19 mouse cellular contexts compared by ENCODE assay signal in genomic region chr15:61532808-61533207, GRCm38 (mm10).
DNase-seq lines count a peak whose midpoint lies in the region; ATAC-seq and TF ChIP-seq lines count a peak whose summit lies in the region.
"Had no signal": no experiment of that assay in that cellular context is flagged by ENCODE, and none has a peak within 500 bp of the region (broad histone marks: within the 10 kb centered on the region; RNA-seq: fewer than 3 reads in every experiment).

No protein-coding gene starts in this region.

- no peaks in the 10 kb centered on the region for H3K27me3 ChIP-seq in lung, embryonic 15.5 days
- H3K27me3 ChIP-seq in Patski = no peaks in the 10 kb centered on the region
- H3K27me3 ChIP-seq in intestine, postnatal 0 days (replicated peaks; ENCODE audit: control insufficient read depth, insufficient read depth, low read length) = no peaks in the 10 kb centered on the region
- H3K27me3 ChIP-seq in stomach, postnatal 0 days (ENCODE audit: control insufficient read depth, insufficient read depth, low read length) = no peaks in the 10 kb centered on the region
- H3K27me3 ChIP-seq: forebrain, embryonic 13.5 days; limb, embryonic 13.5 days; liver, embryonic 13.5 days; neural tube, embryonic 12.5 days had no signal

- POLR2A ChIA-PET in Patski (lab: Charles Lee) = no interaction called here

- ATAC-seq in lung, embryonic 15.5 days (ENCODE audit: borderline replicate concordance, extremely low read depth, low FRiP score, low TSS enrichment) = no peak; the same call in 1 of the 2 replicates
- peak; percentile 78 for ATAC-seq in Patski
- peak; percentile 65; the same call in 1 of the 2 replicates for ATAC-seq in intestine, postnatal 0 days
- ATAC-seq in stomach, postnatal 0 days (ENCODE audit: low FRiP score, low TSS enrichment) = peak; percentile 91
- no peak for ATAC-seq in monocyte, adult 5-6 weeks (replicated peaks; ENCODE audit: insufficient number of reproducible peaks, low FRiP score, low TSS enrichment, poor library complexity, severe bottlenecking)
- ATAC-seq: forebrain, embryonic 13.5 days had no signal

- H3K4me1 ChIP-seq in lung, embryonic 15.5 days = peaks cover 17% of the 10 kb centered on the region
- peaks cover 3% of the 10 kb centered on the region; the same call in 1 of the 2 replicates for H3K4me1 ChIP-seq in intestine, postnatal 0 days (replicated peaks; ENCODE audit: control insufficient read depth, insufficient read depth, low read length)
- H3K4me1 ChIP-seq in stomach, postnatal 0 days (replicated peaks; ENCODE audit: control insufficient read depth, insufficient read depth) = no peaks in the 10 kb centered on the region
- H3K4me1 ChIP-seq: forebrain, embryonic 13.5 days; limb, embryonic 13.5 days; liver, embryonic 13.5 days; neural tube, embryonic 12.5 days had no signal

- H3K27ac ChIP-seq in lung, embryonic 15.5 days = peak overlapping the region; percentile 46; the same call in 1 of the 2 replicates
- H3K27ac ChIP-seq in intestine, postnatal 0 days (ENCODE audit: low read depth, low read length) = no peak overlapping the region; the same call in 1 of the 2 replicates
- peak overlapping the region; percentile 63; the same call in 1 of the 2 replicates for H3K27ac ChIP-seq in stomach, postnatal 0 days (replicated peaks)
- H3K27ac ChIP-seq: forebrain, embryonic 13.5 days; limb, embryonic 13.5 days; liver, embryonic 13.5 days; neural tube, embryonic 12.5 days had no signal

- H3K9me3 ChIP-seq in lung, embryonic 15.5 days = no peaks in the 10 kb centered on the region
- no peaks in the 10 kb centered on the region for H3K9me3 ChIP-seq in intestine, postnatal 0 days (ENCODE audit: control insufficient read depth)
- H3K9me3 ChIP-seq in stomach, postnatal 0 days (ENCODE audit: control insufficient read depth, low read length) = no peaks in the 10 kb centered on the region
- H3K9me3 ChIP-seq: forebrain, embryonic 13.5 days; limb, embryonic 13.5 days; liver, embryonic 13.5 days; neural tube, embryonic 12.5 days had no signal

- in situ Hi-C loops in Patski (cut with MboI; ENCODE audit: low pct_unique_long_range_greater_than_20kb) = no loop called here

- 53% methylated on average over 7 of the region's 7 CpGs for WGBS in lung, embryonic 15.5 days
- 45% methylated on average over 7 of the region's 7 CpGs for WGBS in intestine, postnatal 0 days
- 38% methylated on average over 7 of the region's 7 CpGs for WGBS in stomach, postnatal 0 days

- H3K9ac ChIP-seq in lung, embryonic 15.5 days = no peak overlapping the region
- no peak overlapping the region for H3K9ac ChIP-seq in intestine, postnatal 0 days (ENCODE audit: low read depth, low read length)
- no peak overlapping the region for H3K9ac ChIP-seq in stomach, postnatal 0 days (ENCODE audit: low read length)
- H3K9ac ChIP-seq: forebrain, embryonic 13.5 days; limb, embryonic 13.5 days; liver, embryonic 13.5 days; neural tube, embryonic 12.5 days had no signal

- no peak for TF ChIP-seq CTCF in Patski (IDR thresholded peaks at IDR 0.05)
- no peak for TF ChIP-seq CTCF in intestine, postnatal 0 days (IDR thresholded peaks at IDR 0.05; ENCODE audit: low read depth)
- TF ChIP-seq CTCF in stomach, postnatal 0 days (IDR thresholded peaks at IDR 0.05; ENCODE audit: low read depth) = no peak

- peak; percentile 68 for TF ChIP-seq EP300 in stomach, postnatal 0 days (optimal IDR thresholded peaks at IDR 0.05)

- CTCF ChIA-PET in Patski (lab: Charles Lee) = interaction anchor here (1.3 kb wide), 1 partner anchor 10 kb away, joined by 3 read pairs; no protein-coding TSS in a partner anchor

- no peak overlapping the region for H3K4me3 ChIP-seq in lung, embryonic 15.5 days
- H3K4me3 ChIP-seq in intestine, postnatal 0 days (ENCODE audit: low read depth, low read length) = no peak overlapping the region
- H3K4me3 ChIP-seq in stomach, postnatal 0 days (ENCODE audit: low read depth, low read length) = no peak overlapping the region
- H3K4me3 ChIP-seq: forebrain, embryonic 13.5 days; limb, embryonic 13.5 days; liver, embryonic 13.5 days; neural tube, embryonic 12.5 days had no signal

- no peak overlapping the region for H3K4me2 ChIP-seq in lung, embryonic 15.5 days
- no peak overlapping the region; the same call in 1 of the 2 replicates for H3K4me2 ChIP-seq in intestine, postnatal 0 days (replicated peaks; ENCODE audit: low read depth)
- no peak overlapping the region for H3K4me2 ChIP-seq in stomach, postnatal 0 days (replicated peaks; ENCODE audit: low read depth)
- H3K4me2 ChIP-seq: forebrain, embryonic 13.5 days; limb, embryonic 13.5 days; liver, embryonic 13.5 days; midbrain, embryonic 11.5 days; neural tube, embryonic 12.5 days had no signal

- H3K36me3 ChIP-seq in lung, embryonic 15.5 days = no peaks in the 10 kb centered on the region
- H3K36me3 ChIP-seq in intestine, postnatal 0 days (ENCODE audit: control insufficient read depth, insufficient read depth) = no peaks in the 10 kb centered on the region
- no peaks in the 10 kb centered on the region for H3K36me3 ChIP-seq in stomach, postnatal 0 days (ENCODE audit: control insufficient read depth, insufficient read depth, low read length)
- H3K36me3 ChIP-seq: limb, embryonic 13.5 days; liver, embryonic 13.5 days; neural tube, embryonic 12.5 days had no signal

- no peak for DNase-seq in lung, postnatal 14 days
- peak; percentile 17 for DNase-seq in Patski (ENCODE audit: low read depth, low spot score)
- DNase-seq in stomach, postnatal 0 days (ENCODE audit: low spot score) = no peak
- DNase-seq in testis, postnatal 14 days (ENCODE audit: low spot score) = no peak
- DNase-seq: cerebellum, adult 18-20 months; cerebellum, postnatal 36 days; gastrocnemius, postnatal 25 days; heart, postnatal 10 days; kidney, adult 9 months; kidney, postnatal 4 days; layer of hippocampus, adult 9-11 months; liver, embryonic 13.5 days had no signal

Comparison
In these comparisons a context has a peak if more than half of its experiments do, and no peak if none do; other contexts are left out.
1. ATAC-seq: peak in Patski (single experiment), intestine, postnatal 0 days (single experiment) and stomach, postnatal 0 days (single experiment); none in lung, embryonic 15.5 days (single experiment) and monocyte, adult 5-6 weeks (single experiment).